Mouse (Mus musculus): ENCODE measurements around the gene Tceanc.

Tceanc gene

GRCm38 (mm10) chrX:166518345-166518744 lies at the start of gene Tceanc:
Gene Tceanc, minus strand, starts transcription at chrX:166518567.
- DNase-seq = no peak

- no peak for DNase-seq
Measured at GRCm38 (mm10) chrX:166565983-166566382, 47.6 kb upstream of the Tceanc start.

GRCm38 (mm10) chrX:166565401-166565800 lies 47.0 kb upstream of the Tceanc start:
- DNase-seq = no peak

GRCm38 (mm10) chrX:166564900-166565299 lies 46.5 kb upstream of the Tceanc start:
- DNase-seq = no peak

- DNase-seq = no peak
Measured at GRCm38 (mm10) chrX:166559333-166559732, 41.0 kb upstream of the Tceanc start.

- no peak for DNase-seq
Measured at GRCm38 (mm10) chrX:166552355-166552754, 34.0 kb upstream of the Tceanc start.

- no peak for DNase-seq
Measured at GRCm38 (mm10) chrX:166546495-166546894, 28.1 kb upstream of the Tceanc start.

- DNase-seq = no peak
Measured at GRCm38 (mm10) chrX:166535138-166535537, 16.8 kb upstream of the Tceanc start.

GRCm38 (mm10) chrX:166533432-166533831 lies 15.1 kb upstream of the Tceanc start:
- no peak for DNase-seq

- DNase-seq = no peak
Measured at GRCm38 (mm10) chrX:166531671-166532070, 13.3 kb upstream of the Tceanc start.

- DNase-seq = no peak
Measured at GRCm38 (mm10) chrX:166528126-166528525, 9.8 kb upstream of the Tceanc start.

- DNase-seq = no peak
Measured at GRCm38 (mm10) chrX:166525637-166526315, 7.4 kb upstream of the Tceanc start.

GRCm38 (mm10) chrX:166520782-166521181 lies 2.4 kb upstream of the Tceanc start:
- DNase-seq = no peak

- no peak for DNase-seq
Measured at GRCm38 (mm10) chrX:166516631-166517030, 1.7 kb downstream of the Tceanc start.

GRCm38 (mm10) chrX:166515923-166516322 lies 2.4 kb downstream of the Tceanc start:
- DNase-seq = no peak

GRCm38 (mm10) chrX:166514035-166514434 lies 4.3 kb downstream of the Tceanc start:
- DNase-seq = peak; percentile 12 to 20

- no peak for DNase-seq
Measured at GRCm38 (mm10) chrX:166512071-166512470, 6.3 kb downstream of the Tceanc start.

- DNase-seq = no peak
Measured at GRCm38 (mm10) chrX:166511107-166511506, 7.3 kb downstream of the Tceanc start.

- DNase-seq = peak; percentile 89 to 94
Measured at GRCm38 (mm10) chrX:166509761-166510738, 8.3 kb downstream of the Tceanc start.

- no peak for DNase-seq
Measured at GRCm38 (mm10) chrX:166504421-166504820, 13.9 kb downstream of the Tceanc start.

- no peak for DNase-seq
Measured at GRCm38 (mm10) chrX:166499496-166500190, 18.7 kb downstream of the Tceanc start.

- DNase-seq = no peak
Measured at GRCm38 (mm10) chrX:166497771-166498170, 20.6 kb downstream of the Tceanc start.

- DNase-seq = no peak
Measured at GRCm38 (mm10) chrX:166495052-166495451, 23.3 kb downstream of the Tceanc start.
